Mouse (Mus musculus): Measurements from ENCODE around the gene Raf1. TPM values are rescaled to one million over a fixed set of nuclear protein-coding genes. Genes with fewer than 3 reads are reported as not detected.

Raf1 gene
- total and polyA plus RNA-seq, 3 experiments, result 79.3 to 80.7 TPM; not detected in 1

GRCm38 (mm10) chr6:115577941-115578340, 98.5 kb downstream of the Raf1 start:
- H3K36me3 ChIP-seq (ENCODE audit: control insufficient read depth in 1 of 2, insufficient read depth in 2 of 2, low read length in 2 of 2), result no peaks in the 10 kb centered on the region; a peak in 1 of 4 replicates

GRCm38 (mm10) chr6:115577407-115577806, 99.0 kb downstream of the Raf1 start:
- no peak overlapping the region for H3K9ac ChIP-seq (ENCODE audit: control insufficient read depth, low read depth, low read length, poor library complexity, severe bottlenecking)
- TF ChIP-seq MXI1 (IDR thresholded peaks at IDR 0.05; ENCODE audit: low read depth, low read length) (no peak), JUND (IDR thresholded peaks at IDR 0.05; ENCODE audit: low read depth, low read length) (no peak), MAFK (IDR thresholded peaks at IDR 0.05; ENCODE audit: borderline replicate concordance, low read depth, low read length) (no peak), UBTF (IDR thresholded peaks at IDR 0.05; ENCODE audit: borderline replicate concordance, insufficient read depth, low read depth, low read length) (no peak), NRF1 (IDR thresholded peaks at IDR 0.05; ENCODE audit: insufficient read depth, low read depth, low read length, poor library complexity, severe bottlenecking) (no peak), POLR2AphosphoS2 (IDR thresholded peaks at IDR 0.05; ENCODE audit: low read length) (no peak), CHD1 (IDR thresholded peaks at IDR 0.05; ENCODE audit: low read depth, low read length) (no peak), EP300 (IDR thresholded peaks at IDR 0.05; ENCODE audit: low read depth in 1 of 2, low read length in 2 of 2) (no peak), KAT2A (conservative IDR thresholded peaks at IDR 0.05; ENCODE audit: low read depth, low read length) (no peak)
- no peaks in the 10 kb centered on the region; a peak in 1 of 4 replicates for H3K36me3 ChIP-seq (ENCODE audit: control insufficient read depth in 1 of 2, insufficient read depth in 2 of 2, low read length in 2 of 2)
- no peak overlapping the region for H3K27ac ChIP-seq (ENCODE audit: control insufficient read depth, low read depth, low read length)
- no peaks in the 10 kb centered on the region for H3K79me2 ChIP-seq (ENCODE audit: control insufficient read depth, insufficient read depth, low read length, poor library complexity)
- H3K27me3 ChIP-seq (ENCODE audit: control insufficient read depth in 1 of 2, insufficient read depth in 2 of 2, low read length in 2 of 2), result no peaks in the 10 kb centered on the region
- H3K4me3 ChIP-seq (ENCODE audit: control insufficient read depth in 1 of 2, insufficient read depth in 1 of 2, low read depth in 2 of 2, low read length in 2 of 2), result no peak overlapping the region
- no peak for DNase-seq (ENCODE audit: low read depth, low spot score)
- no peaks in the 10 kb centered on the region for H3K4me1 ChIP-seq (ENCODE audit: control insufficient read depth in 1 of 2, insufficient read depth in 2 of 2, low read length in 2 of 2)
- no peaks in the 10 kb centered on the region for H3K9me3 ChIP-seq (replicated peaks; ENCODE audit: insufficient read depth, low read length)

More at GRCm38 (mm10) chr6:115577941-115578340, 98.5 kb downstream of the Raf1 start:
- Histone ChIP-seq H3K79me2 (ENCODE audit: control insufficient read depth, insufficient read depth, low read length, poor library complexity) (no peaks in the 10 kb centered on the region), H3K4me1 (ENCODE audit: control insufficient read depth in 1 of 2, insufficient read depth in 2 of 2, low read length in 2 of 2) (peaks cover 0 to 2% of the 10 kb centered on the region in 2 experiments; a peak in 2 of 4 replicates), H3K27me3 (ENCODE audit: control insufficient read depth in 1 of 2, insufficient read depth in 2 of 2, low read length in 2 of 2) (no peaks in the 10 kb centered on the region), H3K9me3 (replicated peaks; ENCODE audit: insufficient read depth, low read length) (no peaks in the 10 kb centered on the region), H3K4me3 (ENCODE audit: control insufficient read depth in 1 of 2, insufficient read depth in 1 of 2, low read depth in 2 of 2, low read length in 2 of 2) (no peak overlapping the region), H3K27ac (ENCODE audit: control insufficient read depth, low read depth, low read length) (no peak overlapping the region), H3K9ac (ENCODE audit: control insufficient read depth, low read depth, low read length, poor library complexity, severe bottlenecking) (no peak overlapping the region)
- no peak for DNase-seq (ENCODE audit: low read depth, low spot score)
- no peak for TF ChIP-seq SMC3 (IDR thresholded peaks at IDR 0.05; ENCODE audit: low read depth, low read length)
- TF ChIP-seq ZNF384 (IDR thresholded peaks at IDR 0.05; ENCODE audit: low read depth, low read length), result no peak
- no peak for TF ChIP-seq USF2 (IDR thresholded peaks at IDR 0.05; ENCODE audit: borderline replicate concordance in 1 of 2, insufficient read depth in 1 of 2, low read depth in 1 of 2, low read length in 2 of 2)
- no peak for TF ChIP-seq SIN3A (IDR thresholded peaks at IDR 0.05; ENCODE audit: low read length)
- no peak for TF ChIP-seq CHD2 (IDR thresholded peaks at IDR 0.05; ENCODE audit: low read length)
- TF ChIP-seq POLR2A (IDR thresholded peaks at IDR 0.05; ENCODE audit: control insufficient read depth in 1 of 2, insufficient read depth in 1 of 2, low read depth in 1 of 2, low read length in 2 of 2, poor library complexity in 1 of 2), result no peak
- no peak for TF ChIP-seq RAD21 (IDR thresholded peaks at IDR 0.05; ENCODE audit: low read depth, low read length)

All from MEL (cell line).